Mouse (Mus musculus) CH12.LX (cell line): ENCODE results near the gene Nob1. TPM values are rescaled to one million over a fixed set of nuclear protein-coding genes. Genes with fewer than 3 reads are reported as not detected.

Experiments
- DNase-seq: peaks from one replicate; pipeline ENCODE4 v3.0.0-alpha.2; 2013; ENCODE audit errors: extremely low read depth
- H3K27ac ChIP-seq: 2 replicates; pipeline ENCODE4 v1.5.1; 2012; ENCODE audit warnings: low read depth, mild to moderate bottlenecking, control low read depth, moderate library complexity; ENCODE audit not compliant: insufficient read depth
- H3K27me3 ChIP-seq: replicated peaks from 2 replicates; pipeline ENCODE3; 2012; ENCODE audit warnings: inconsistent platforms
- H3K36me3 ChIP-seq, 2 experiments: replicated peaks in 1 of 2; 2 replicates each; pipeline versions ENCODE3 to v1.6.1; 2012; ENCODE audit warnings: inconsistent platforms in 1 of 2, low read length in 1 of 2, mild to moderate bottlenecking in 1 of 2, mixed read lengths in 1 of 2, moderate library complexity in 1 of 2; ENCODE audit not compliant: control insufficient read depth in 1 of 2, insufficient read depth in 1 of 2
- H3K4me1 ChIP-seq, 2 experiments: 2 replicates each; pipeline ENCODE4 v1.6.1; 2012; ENCODE audit warnings: inconsistent platforms in 1 of 2, moderate library complexity in 1 of 2; ENCODE audit not compliant: insufficient read depth in 2 of 2, control insufficient read depth in 1 of 2
- H3K4me2 ChIP-seq: 2 replicates; pipeline ENCODE4 v1.6.1; 2012; ENCODE audit warnings: low read depth, mild to moderate bottlenecking, control low read depth; ENCODE audit not compliant: poor library complexity, insufficient read depth, severe bottlenecking
- H3K4me3 ChIP-seq, 3 experiments: fragments of 150-350 bp in 1 of 3; sonication (generic) in 1 of 3; replicated peaks in 1 of 3; 2 replicates each; pipeline versions ENCODE3 to v1.5.1; 2011 to 2012; ENCODE audit warnings: low read depth in 2 of 3, low read length in 2 of 3, mild to moderate bottlenecking in 2 of 3, moderate library complexity in 2 of 3, control low read depth in 1 of 3, improper control_type of control experiment in 1 of 3, inconsistent platforms in 1 of 3, mixed read lengths in 1 of 3; ENCODE audit not compliant: poor library complexity in 1 of 3
- H3K79me2 ChIP-seq: replicated peaks from 2 replicates; pipeline ENCODE4 v1.6.1; 2012; ENCODE audit warnings: mild to moderate bottlenecking, moderate library complexity; ENCODE audit not compliant: control insufficient read depth, poor library complexity, insufficient read depth, severe bottlenecking; ENCODE audit errors: extremely low read depth
- H3K9ac ChIP-seq: 2 replicates; pipeline ENCODE4 v1.6.1; 2012; ENCODE audit warnings: low read depth, mild to moderate bottlenecking, control low read depth, moderate library complexity; ENCODE audit not compliant: insufficient read depth
- H3K9me3 ChIP-seq: replicated peaks from 2 replicates; pipeline ENCODE3; 2012; ENCODE audit warnings: low read length, inconsistent platforms, mixed read lengths
- CHD2 ChIP-seq: IDR thresholded peaks from 2 replicates; pipeline ENCODE4 v1.6.1; 2011; ENCODE audit warnings: low read length, improper control_type of control experiment
- CTCF ChIP-seq, 2 experiments: IDR thresholded peaks in 1 of 2; conservative IDR thresholded peaks in 1 of 2; 2 replicates each; pipeline ENCODE4 v1.5.1; 2011 to 2012; ENCODE audit warnings: low read depth in 2 of 2, low read length in 2 of 2, improper control_type of control experiment in 1 of 2, inconsistent platforms in 1 of 2, mild to moderate bottlenecking in 1 of 2, moderate library complexity in 1 of 2
- E2F4 ChIP-seq: IDR thresholded peaks from 2 replicates; pipeline ENCODE4 v1.6.1; 2011; ENCODE audit warnings: low read depth, low read length, improper control_type of control experiment; ENCODE audit not compliant: insufficient replicate concordance
- EP300 ChIP-seq: IDR thresholded peaks from 2 replicates; pipeline ENCODE4 v1.6.1; 2011; ENCODE audit warnings: low read length, improper control_type of control experiment
- ETS1 ChIP-seq: conservative IDR thresholded peaks from 2 replicates; pipeline ENCODE4 v1.6.1; 2012; ENCODE audit warnings: low read depth, mild to moderate bottlenecking, inconsistent platforms, low read length, improper control_type of control experiment, moderate library complexity
- NELFE ChIP-seq: IDR thresholded peaks from 2 replicates; pipeline ENCODE4 v1.6.1; 2011; ENCODE audit warnings: low read depth, low read length, improper control_type of control experiment
- PAX5 ChIP-seq: IDR thresholded peaks from 2 replicates; pipeline ENCODE4 v1.6.1; 2012; ENCODE audit warnings: low read length, inconsistent platforms, mixed read lengths
- POLR2AphosphoS2 ChIP-seq: IDR thresholded peaks from 2 replicates; pipeline ENCODE4 v1.6.1; 2011; ENCODE audit warnings: low read depth, low read length, improper control_type of control experiment
- RAD21 ChIP-seq: IDR thresholded peaks from 2 replicates; pipeline ENCODE4 v1.6.1; 2011; ENCODE audit warnings: low read depth, mild to moderate bottlenecking, low read length, improper control_type of control experiment, moderate library complexity
- SMC3 ChIP-seq: IDR thresholded peaks from 2 replicates; pipeline ENCODE4 v1.6.1; 2011; ENCODE audit warnings: low read depth, low read length, improper control_type of control experiment
- TBP ChIP-seq: conservative IDR thresholded peaks from 2 replicates; pipeline ENCODE4 v1.6.1; 2011; ENCODE audit warnings: low read depth, low read length, improper control_type of control experiment
- UBTF ChIP-seq: IDR thresholded peaks from 2 replicates; pipeline ENCODE4 v1.6.1; 2012; ENCODE audit warnings: low read depth, mild to moderate bottlenecking, inconsistent platforms, low read length, improper control_type of control experiment, moderate library complexity
- ZC3H11A ChIP-seq: IDR thresholded peaks from 2 replicates; pipeline ENCODE4 v1.6.1; 2012; ENCODE audit warnings: low read depth, mild to moderate bottlenecking, inconsistent platforms, low read length, improper control_type of control experiment
- dilution Hi-C: fragments of 300-500 bp; cut with MboI; formaldehyde crosslinking; loops from 2 replicates; pipeline ENCODE4 v1.14.3; 2020; ENCODE audit warnings: low sequenced_read_pairs; ENCODE audit not compliant: extremely low pct_unique_long_range_greater_than_20kb, extremely low pct_ligation_motif_present
- in situ Hi-C: fragments of 300-500 bp; cut with MboI; formaldehyde crosslinking; loops from 3 replicates; pipeline ENCODE4 v1.14.3; 2019; ENCODE audit warnings: low sequenced_read_pairs, low pct_ligation_motif_present, low pct_unique_long_range_greater_than_20kb, mixed read lengths
- polyA plus RNA-seq: library from polyadenylated mRNA; unstranded; fragments of >175 nt; gene quantifications from 2 replicates; pipeline ENCODE4 v1.2.1, GENCODE M21; 2012; ENCODE audit warnings: low read depth; ENCODE audit not compliant: insufficient read length
- total RNA-seq, 2 experiments: library from RNA; depleted of rRNA; stranded (reverse); fragments of 300-350 nt in 1 of 2; fragments of >200 nt in 1 of 2; gene quantifications; 2 replicates each; pipeline ENCODE4 v1.2.3; 2012 to 2014

Nob1 gene
- total and polyA plus RNA-seq, 3 experiments: 21.4 to 109 (median 73.1) TPM

GRCm38 (mm10) chr8:107424176-107424575 lies 675 bp downstream of the Nob1 start:
- H3K27me3 ChIP-seq: peaks cover 2% of the 10 kb centered on the region
- dilution Hi-C loops (no loop called here), in situ Hi-C loops (no loop called here)
- H3K9ac ChIP-seq: peak overlapping the region; percentile 85
- TF ChIP-seq CTCF (conservative IDR thresholded peaks at IDR 0.05 in 1 of 2, IDR thresholded peaks at IDR 0.05 in 1 of 2; ENCODE audit: low read depth in 2 of 2, low read length in 2 of 2) (no peak), POLR2AphosphoS2 (no peak), ETS1 (no peak), NELFE (no peak), PAX5 (no peak), EP300 (no peak), TBP (no peak), ZC3H11A (no peak)
- H3K4me2 ChIP-seq: peak overlapping the region; percentile 95
- H3K36me3 ChIP-seq: peaks cover 35 to 41% of the 10 kb centered on the region in 2 experiments
- H3K27ac ChIP-seq: no peak overlapping the region
- peaks cover 42% of the 10 kb centered on the region for H3K79me2 ChIP-seq
- H3K9me3 ChIP-seq: no peaks in the 10 kb centered on the region
- peaks cover 8 to 38% of the 10 kb centered on the region in 2 experiments for H3K4me1 ChIP-seq
- no peak for DNase-seq
- H3K4me3 ChIP-seq: peak overlapping the region; percentile 86 to 97 (median 86)

- Histone ChIP-seq H3K9ac (no peak overlapping the region), H3K27me3 (no peaks in the 10 kb centered on the region), H3K4me3 (no peak overlapping the region), H3K79me2 (peaks cover 14% of the 10 kb centered on the region), H3K9me3 (no peaks in the 10 kb centered on the region), H3K27ac (no peak overlapping the region)
- no peak for DNase-seq
- dilution Hi-C loops (no loop called here), in situ Hi-C loops (no loop called here)
- TF ChIP-seq CHD2 (no peak), NELFE (no peak), PAX5 (no peak), SMC3 (no peak), UBTF (no peak)
- TF ChIP-seq, all 38 proteins: peak for 0
- peaks cover 3 to 18% of the 10 kb centered on the region in 2 experiments; a peak in 3 of 4 replicates for H3K4me1 ChIP-seq
- no peak overlapping the region for H3K4me2 ChIP-seq
- H3K36me3 ChIP-seq: peaks cover 86 to 97% of the 10 kb centered on the region in 2 experiments
Observed at GRCm38 (mm10) chr8:107417001-107417400, 7.8 kb downstream of the Nob1 start.

GRCm38 (mm10) chr8:107413881-107414280 lies 11.0 kb downstream of the Nob1 start:
- no peak overlapping the region for H3K4me2 ChIP-seq
- H3K9ac ChIP-seq: no peak overlapping the region
- H3K27ac ChIP-seq: no peak overlapping the region
- H3K27me3 ChIP-seq: no peaks in the 10 kb centered on the region
- dilution Hi-C loops (no loop called here), in situ Hi-C loops (no loop called here)
- no peak overlapping the region for H3K4me3 ChIP-seq
- H3K4me1 ChIP-seq: no peaks in the 10 kb centered on the region
- H3K36me3 ChIP-seq: peaks cover 81 to 95% of the 10 kb centered on the region in 2 experiments
- no peaks in the 10 kb centered on the region for H3K79me2 ChIP-seq
- DNase-seq: no peak
- TF ChIP-seq E2F4 (no peak), RAD21 (no peak)
- TF ChIP-seq, all 38 proteins: peak for 0
- no peaks in the 10 kb centered on the region for H3K9me3 ChIP-seq
